Mouse (Mus musculus) intestine, embryonic 16.5 days (tissue): ENCODE measurements at regions not wholly inside any gene's neighbourhood (a gene's known extent, or its start where the extent isn't known, plus 50 kb on each side); places are given as distances from the start of the nearest gene placed in this dataset.

Source experiments
- ATAC-seq: fragments of 200-750 bp; cut with Nextera tagmentation; 2 replicates; pipeline ENCODE4 v1.8.0; 2017; ENCODE audit warnings: moderate TSS enrichment, moderate library complexity
- H3K27ac ChIP-seq: fragments of 300-500 bp; sonication (generic); 2 replicates; pipeline ENCODE4 v1.5.1; 2014; ENCODE audit warnings: mild to moderate bottlenecking, low read length
- H3K27me3 ChIP-seq: fragments of 300-500 bp; sonication (generic); replicated peaks from 2 replicates; pipeline ENCODE4 v1.6.1; 2014; ENCODE audit warnings: low read length, control low read depth, mixed read lengths; ENCODE audit not compliant: control insufficient read depth, insufficient read depth
- H3K36me3 ChIP-seq: fragments of 300-500 bp; sonication (generic); 2 replicates; pipeline ENCODE4 v1.6.1; 2014; ENCODE audit warnings: low read length, control low read depth; ENCODE audit not compliant: control insufficient read depth, insufficient read depth
- H3K4me1 ChIP-seq: fragments of 300-500 bp; sonication (generic); 2 replicates; pipeline ENCODE4 v1.6.1; 2014; ENCODE audit warnings: low read length, control low read depth, mixed read lengths; ENCODE audit not compliant: control insufficient read depth, insufficient read depth
- H3K4me2 ChIP-seq: fragments of 300-500 bp; sonication (generic); 2 replicates; pipeline ENCODE4 v1.6.1; 2014; ENCODE audit warnings: low read depth, low read length, control low read depth
- H3K4me3 ChIP-seq: fragments of 300-500 bp; sonication (generic); 2 replicates; pipeline ENCODE4 v1.5.1; 2014; ENCODE audit warnings: mild to moderate bottlenecking, low read length
- H3K9ac ChIP-seq: fragments of 300-500 bp; sonication (generic); 2 replicates; pipeline ENCODE4 v1.6.1; 2014; ENCODE audit warnings: low read depth, low read length
- H3K9me3 ChIP-seq: fragments of 300-500 bp; sonication (generic); 2 replicates; pipeline ENCODE4 v1.6.1; 2016; ENCODE audit warnings: low read length, control low read depth; ENCODE audit not compliant: control insufficient read depth
- WGBS: fragments of 180-500 bp; shearing (Covaris S2); extraction: QIAGEN DNeasy Blood & Tissue Kit; methylation state at CpG from one replicate; pipeline ENCODE4 v1.1.7; 2014; 5-methylcytosine and 5-hydroxymethylcytosine counted together

GRCm38 (mm10) chr6:103967811-103968420 is 457.5 kb downstream of the Chl1 start:
- H3K36me3 ChIP-seq, result no peaks in the 10 kb centered on the region
- H3K9ac ChIP-seq, result no peak overlapping the region
- no peaks in the 10 kb centered on the region for H3K9me3 ChIP-seq
- H3K4me3 ChIP-seq, result no peak overlapping the region
- H3K4me2 ChIP-seq, result no peak overlapping the region
- ATAC-seq, result peak; percentile 46; the same call in 1 of the 2 replicates
- no peak overlapping the region for H3K27ac ChIP-seq
- no peaks in the 10 kb centered on the region for H3K4me1 ChIP-seq
- WGBS, result 55% methylated on average over 1 of the region's 1 CpGs
- no peaks in the 10 kb centered on the region for H3K27me3 ChIP-seq

- no peaks in the 10 kb centered on the region for H3K4me1 ChIP-seq
- H3K27ac ChIP-seq, result no peak overlapping the region
- no peaks in the 10 kb centered on the region for H3K36me3 ChIP-seq
- 94% methylated on average over 1 of the region's 1 CpGs for WGBS
- no peak overlapping the region for H3K4me2 ChIP-seq
- H3K9me3 ChIP-seq, result no peaks in the 10 kb centered on the region
- H3K9ac ChIP-seq, result no peak overlapping the region
- no peak for ATAC-seq
- no peaks in the 10 kb centered on the region for H3K27me3 ChIP-seq
- H3K4me3 ChIP-seq, result no peak overlapping the region
Observed at GRCm38 (mm10) chr6:103999186-103999585, 488.8 kb downstream of the Chl1 start.

GRCm38 (mm10) chr6:104028439-104029091 is 464.0 kb upstream of the Cntn6 start:
- WGBS, result 8% methylated on average over 9 of the region's 9 CpGs
- H3K27ac ChIP-seq, result no peak overlapping the region
- no peaks in the 10 kb centered on the region for H3K4me1 ChIP-seq
- ATAC-seq, result no peak
- no peaks in the 10 kb centered on the region for H3K27me3 ChIP-seq
- H3K36me3 ChIP-seq, result no peaks in the 10 kb centered on the region
- no peak overlapping the region for H3K4me3 ChIP-seq
- no peaks in the 10 kb centered on the region for H3K9me3 ChIP-seq
- no peak overlapping the region for H3K4me2 ChIP-seq
- H3K9ac ChIP-seq, result no peak overlapping the region

GRCm38 (mm10) chr6:104038853-104039252 is 453.7 kb upstream of the Cntn6 start:
- Histone ChIP-seq H3K9ac (no peak overlapping the region), H3K4me3 (no peak overlapping the region), H3K4me1 (no peaks in the 10 kb centered on the region), H3K27ac (no peak overlapping the region), H3K36me3 (no peaks in the 10 kb centered on the region), H3K27me3 (no peaks in the 10 kb centered on the region), H3K4me2 (no peak overlapping the region), H3K9me3 (no peaks in the 10 kb centered on the region)
- no peak for ATAC-seq

- H3K9me3 ChIP-seq, result no peaks in the 10 kb centered on the region
- H3K36me3 ChIP-seq, result no peaks in the 10 kb centered on the region
- H3K4me3 ChIP-seq, result no peak overlapping the region
- H3K4me2 ChIP-seq, result no peak overlapping the region
- no peak overlapping the region for H3K9ac ChIP-seq
- H3K27ac ChIP-seq, result no peak overlapping the region
- no peaks in the 10 kb centered on the region for H3K4me1 ChIP-seq
- ATAC-seq, result no peak
- WGBS, result 91% methylated on average over 2 of the region's 2 CpGs
- no peaks in the 10 kb centered on the region for H3K27me3 ChIP-seq
Observed at GRCm38 (mm10) chr6:104040450-104040849, 452.1 kb upstream of the Cntn6 start.

- H3K27me3 ChIP-seq, result no peaks in the 10 kb centered on the region
- WGBS, result 83% methylated on average over 1 of the region's 1 CpGs
- no peaks in the 10 kb centered on the region for H3K36me3 ChIP-seq
- H3K27ac ChIP-seq, result no peak overlapping the region
- no peak overlapping the region for H3K9ac ChIP-seq
- ATAC-seq, result no peak
- no peak overlapping the region for H3K4me2 ChIP-seq
- H3K9me3 ChIP-seq, result no peaks in the 10 kb centered on the region
- H3K4me1 ChIP-seq, result no peaks in the 10 kb centered on the region
- no peak overlapping the region for H3K4me3 ChIP-seq
Observed at GRCm38 (mm10) chr6:104055996-104056395, 436.6 kb upstream of the Cntn6 start.

- Histone ChIP-seq H3K36me3 (no peaks in the 10 kb centered on the region), H3K4me1 (no peaks in the 10 kb centered on the region), H3K4me3 (no peak overlapping the region), H3K27me3 (no peaks in the 10 kb centered on the region), H3K27ac (no peak overlapping the region), H3K9me3 (no peaks in the 10 kb centered on the region), H3K9ac (no peak overlapping the region), H3K4me2 (no peak overlapping the region)
- no peak for ATAC-seq
Observed at GRCm38 (mm10) chr6:104061692-104062263, 430.8 kb upstream of the Cntn6 start.

- WGBS, result 79% methylated on average over 3 of the region's 3 CpGs
- H3K36me3 ChIP-seq, result no peaks in the 10 kb centered on the region
- no peak overlapping the region for H3K27ac ChIP-seq
- H3K27me3 ChIP-seq, result no peaks in the 10 kb centered on the region
- H3K4me3 ChIP-seq, result no peak overlapping the region
- H3K9ac ChIP-seq, result no peak overlapping the region
- H3K9me3 ChIP-seq, result no peaks in the 10 kb centered on the region
- ATAC-seq, result no peak
- no peak overlapping the region for H3K4me2 ChIP-seq
- H3K4me1 ChIP-seq, result no peaks in the 10 kb centered on the region
Observed at GRCm38 (mm10) chr6:104080581-104080980, 412.0 kb upstream of the Cntn6 start.

- Histone ChIP-seq H3K9me3 (no peaks in the 10 kb centered on the region), H3K27me3 (no peaks in the 10 kb centered on the region), H3K9ac (no peak overlapping the region), H3K36me3 (no peaks in the 10 kb centered on the region), H3K4me3 (no peak overlapping the region), H3K4me1 (no peaks in the 10 kb centered on the region), H3K4me2 (no peak overlapping the region), H3K27ac (no peak overlapping the region)
- no peak for ATAC-seq
- WGBS, result 91% methylated on average over 2 of the region's 2 CpGs
Observed at GRCm38 (mm10) chr6:104082242-104082641, 410.3 kb upstream of the Cntn6 start.
